Mouse (Mus musculus): ENCODE measurements around the gene Inafm2. TPM values are rescaled to one million over a fixed set of nuclear protein-coding genes. Genes with fewer than 3 reads are reported as not detected.

The Inafm2 gene
- polyA plus RNA-seq, 1 experiment from 2014 or later, result 16.5 TPM

- ATAC-seq (ENCODE audit: insufficient number of reproducible peaks, insufficient read depth, low FRiP score, low TSS enrichment), result no peak
- whole genome bisulfite sequencing, result 94% methylated on average over 26 of the region's 26 CpGs
- H3K27me3 ChIP-seq, result peaks cover 22% of the 10 kb centered on the region
These were observed 46.2 kb downstream of the Inafm2 start for GRCm38 (mm10) chr2:118791591-118792258.

GRCm38 (mm10) chr2:118792259-118792613 lies 46.7 kb downstream of the Inafm2 start:
- H3K4me2 ChIP-seq (replicated peaks), result no peak overlapping the region
- H3K4me3 ChIP-seq, result no peak overlapping the region
- no peak overlapping the region for H3K9ac ChIP-seq
- peaks cover 11% of the 10 kb centered on the region; the same call in 1 of the 2 replicates for H3K4me1 ChIP-seq
- H3K27ac ChIP-seq, result no peak overlapping the region
- peaks cover 22% of the 10 kb centered on the region for H3K27me3 ChIP-seq
- no peak for ATAC-seq (ENCODE audit: insufficient number of reproducible peaks, insufficient read depth, low FRiP score, low TSS enrichment)
- no peaks in the 10 kb centered on the region for H3K36me3 ChIP-seq
- H3K9me3 ChIP-seq, result no peaks in the 10 kb centered on the region
- 76% methylated on average over 4 of the region's 4 CpGs for WGBS

More at GRCm38 (mm10) chr2:118791591-118792258, 46.2 kb downstream of the Inafm2 start:
- Histone ChIP-seq H3K27ac (no peak overlapping the region), H3K4me1 (peaks cover 11% of the 10 kb centered on the region; the same call in 1 of the 2 replicates), H3K36me3 (no peaks in the 10 kb centered on the region), H3K4me3 (no peak overlapping the region), H3K9me3 (no peaks in the 10 kb centered on the region), H3K9ac (no peak overlapping the region), H3K4me2 (replicated peaks) (no peak overlapping the region)

GRCm38 (mm10) chr2:118793636-118794035 lies 48.1 kb downstream of the Inafm2 start:
- Histone ChIP-seq H3K9ac (no peak overlapping the region), H3K4me3 (no peak overlapping the region), H3K27me3 (peaks cover 22% of the 10 kb centered on the region), H3K9me3 (no peaks in the 10 kb centered on the region), H3K4me1 (peaks cover 11% of the 10 kb centered on the region; the same call in 1 of the 2 replicates), H3K4me2 (replicated peaks) (no peak overlapping the region), H3K36me3 (no peaks in the 10 kb centered on the region), H3K27ac (no peak overlapping the region)
- WGBS, result 78% methylated on average over 4 of the region's 4 CpGs
- no peak for ATAC-seq (ENCODE audit: insufficient number of reproducible peaks, insufficient read depth, low FRiP score, low TSS enrichment)

Other genes starting within 250 kb of the Inafm2 start
- 6.6 and 7.1 TPM in 2 replicates for gene Bmf, start 196.1 kb upstream of the Inafm2 start, polyA plus RNA-seq (2016; fragmentation: Nextera tagmentation; extraction: Ambion mirVana)
- gene Bub1b, start 147.5 kb upstream of the Inafm2 start, polyA plus RNA-seq (2016; fragmentation: Nextera tagmentation; extraction: Ambion mirVana), result 99.8 and 106 TPM in 2 replicates
- gene Pak6, start 82.5 kb upstream of the Inafm2 start, polyA plus RNA-seq (2016; fragmentation: Nextera tagmentation; extraction: Ambion mirVana), result 1.2 and 1.5 TPM in 2 replicates
- not detected in 2 replicates for gene Ankrd63, start 41.8 kb upstream of the Inafm2 start, polyA plus RNA-seq (2016; fragmentation: Nextera tagmentation; extraction: Ambion mirVana)
- gene Plcb2, start 17.3 kb upstream of the Inafm2 start, polyA plus RNA-seq (2016; fragmentation: Nextera tagmentation; extraction: Ambion mirVana), result 0.38 and 0.47 TPM in 2 replicates
- 1.3 and 1.5 TPM in 2 replicates for gene Ccdc9b, start 16.9 kb downstream of the Inafm2 start, polyA plus RNA-seq (2016; fragmentation: Nextera tagmentation; extraction: Ambion mirVana)
- gene Phgr1, start 27.0 kb downstream of the Inafm2 start, polyA plus RNA-seq (2016; fragmentation: Nextera tagmentation; extraction: Ambion mirVana), result not detected in 2 replicates
- gene Disp2, start 34.0 kb downstream of the Inafm2 start, polyA plus RNA-seq (2016; fragmentation: Nextera tagmentation; extraction: Ambion mirVana), result 1.3 and 1.6 TPM in 2 replicates
- 116 and 125 TPM in 2 replicates for gene Knstrn, start 68.2 kb downstream of the Inafm2 start, polyA plus RNA-seq (2016; fragmentation: Nextera tagmentation; extraction: Ambion mirVana)
- 81.4 and 87.0 TPM in 2 replicates for gene Ivd, start 116.2 kb downstream of the Inafm2 start, polyA plus RNA-seq (2016; fragmentation: Nextera tagmentation; extraction: Ambion mirVana)
- 4.1 and 4.9 TPM in 2 replicates for gene Bahd1, start 154.6 kb downstream of the Inafm2 start, polyA plus RNA-seq (2016; fragmentation: Nextera tagmentation; extraction: Ambion mirVana)
- gene Chst14, start 180.7 kb downstream of the Inafm2 start, polyA plus RNA-seq (2016; fragmentation: Nextera tagmentation; extraction: Ambion mirVana), result 48.1 and 51.0 TPM in 2 replicates